Mouse (Mus musculus) heart, adult 2 months (tissue): ENCODE data around the gene Stim1.

Source experiments
- CTCF ChIP-seq: fragments of 200-600 bp; IDR thresholded peaks from 2 replicates; pipeline ENCODE4 v1.8.1; 2022; ENCODE audit warnings: antibody characterized with exemption, mild to moderate bottlenecking, moderate library complexity
- EP300 ChIP-seq: fragments of 200-500 bp; IDR thresholded peaks from 2 replicates; pipeline ENCODE4 v1.6.1; 2011; ENCODE audit warnings: low read depth, low read length, control low read depth; ENCODE audit not compliant: insufficient read depth

DNA sequence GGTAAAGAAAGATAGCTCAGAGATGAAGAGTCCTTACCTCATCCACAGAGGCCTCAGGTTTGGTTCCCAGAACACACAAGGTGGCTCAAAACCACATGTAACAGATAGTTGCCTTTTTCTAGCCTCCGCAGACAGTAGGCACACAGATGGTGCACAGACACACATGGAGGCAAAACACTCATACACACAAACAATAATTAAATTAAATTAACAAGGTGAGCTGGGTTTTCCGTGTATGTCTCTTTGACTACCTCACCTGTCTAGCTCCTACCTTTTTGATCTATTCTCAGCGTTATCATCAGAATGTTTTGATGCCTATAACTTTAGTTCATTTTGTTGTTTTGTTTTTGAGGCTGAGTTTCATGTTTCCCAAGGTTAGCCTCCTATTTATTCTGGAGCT, 11.7 kb upstream of the Stim1 start, which contains the start of gene Rhog:
- TF ChIP-seq CTCF (no peak), EP300 (no peak)
